Mouse (Mus musculus) frontal cortex, postnatal 36 days (tissue): ENCODE measurements around the gene Slc9a3r1.
A peak's percentile ranks its signal among the peaks of the same experiment; 100 is the strongest.

Experiments
- DNase-seq, 2 experiments: peaks; one replicate each; pipeline ENCODE4 v3.0.0; 2022; ENCODE audit warnings: low spot score in 2 of 2

Gene Slc9a3r1

DNA sequence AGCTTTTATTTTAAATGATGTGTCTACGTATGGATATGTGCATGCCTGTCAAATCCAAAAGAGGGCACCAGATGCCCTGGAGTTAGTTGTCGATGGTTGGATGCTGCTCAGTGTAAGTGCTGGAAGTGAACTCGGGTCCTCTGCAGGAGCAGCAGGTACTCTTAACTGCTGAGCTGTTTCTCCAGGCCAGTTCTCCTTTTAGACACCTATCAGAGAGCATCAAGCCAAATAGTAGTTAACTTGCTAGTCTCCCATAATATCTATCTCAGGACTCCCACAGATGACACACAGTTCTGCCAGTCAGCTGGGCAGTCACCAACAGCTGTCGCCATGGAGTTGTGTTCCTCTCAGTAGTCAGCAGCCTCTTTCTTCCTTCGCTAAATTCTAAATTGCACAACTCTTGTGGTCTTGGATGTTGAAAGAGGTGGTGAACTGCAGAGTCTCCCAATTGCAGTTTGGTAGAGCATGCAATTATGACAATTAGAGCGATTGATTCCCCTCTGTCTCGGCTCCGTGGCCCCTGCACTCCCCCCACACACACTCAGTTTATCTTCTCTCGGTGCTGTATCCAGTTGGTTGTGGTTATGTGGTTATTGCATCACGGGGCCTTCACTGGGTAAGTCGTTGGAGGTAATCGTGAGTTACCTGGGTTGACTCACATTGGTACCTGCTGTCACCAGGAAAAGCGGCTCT is 25.5 kb downstream of the Slc9a3r1 start:
- DNase-seq, result no peak

- DNase-seq, result no peak
Measured at GRCm38 (mm10) chr11:115189304-115189703, 26.2 kb downstream of the Slc9a3r1 start.

- no peak for DNase-seq
Measured at GRCm38 (mm10) chr11:115192180-115192579, 29.0 kb downstream of the Slc9a3r1 start.

DNA sequence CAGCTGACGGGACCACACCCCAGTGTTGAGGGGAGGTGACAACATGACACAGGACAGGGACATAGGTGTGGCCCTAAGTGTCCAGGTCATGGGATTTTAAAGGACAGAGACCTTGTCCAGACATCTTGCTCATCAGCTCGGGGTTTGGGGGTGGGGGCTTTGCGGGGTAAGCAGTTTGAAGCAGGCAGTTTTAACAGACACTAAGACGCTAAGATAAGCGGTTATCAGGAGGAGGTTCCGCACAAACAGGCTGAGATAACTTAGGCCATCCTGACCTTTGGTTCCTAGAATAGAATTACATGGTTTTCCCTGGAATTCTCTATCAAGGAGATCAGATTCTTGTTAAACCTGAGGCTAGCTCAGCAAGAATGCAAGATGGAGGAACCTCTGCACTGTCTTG is 31.6 kb downstream of the Slc9a3r1 start:
- DNase-seq, result no peak

DNA sequence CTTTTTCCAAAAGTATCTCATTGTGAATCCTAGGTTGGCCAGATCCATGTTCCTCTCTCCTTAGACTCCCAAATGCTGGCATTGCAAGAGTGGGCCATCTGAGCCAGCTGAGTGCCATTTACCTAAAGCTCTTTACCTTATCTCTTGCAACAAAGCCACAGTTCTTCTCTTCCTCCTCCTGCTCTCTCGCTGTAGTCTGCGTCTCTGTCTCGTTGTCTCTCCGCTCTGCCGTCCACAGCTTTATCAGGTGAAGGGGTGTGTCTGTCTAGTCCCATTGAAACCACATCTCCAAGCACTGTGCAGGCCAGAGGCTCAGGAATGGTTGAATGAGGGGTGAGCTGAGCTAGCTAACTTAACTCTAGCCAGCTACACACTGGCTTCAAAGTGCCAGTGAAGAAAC is 32.8 kb downstream of the Slc9a3r1 start:
- no peak for DNase-seq

DNA sequence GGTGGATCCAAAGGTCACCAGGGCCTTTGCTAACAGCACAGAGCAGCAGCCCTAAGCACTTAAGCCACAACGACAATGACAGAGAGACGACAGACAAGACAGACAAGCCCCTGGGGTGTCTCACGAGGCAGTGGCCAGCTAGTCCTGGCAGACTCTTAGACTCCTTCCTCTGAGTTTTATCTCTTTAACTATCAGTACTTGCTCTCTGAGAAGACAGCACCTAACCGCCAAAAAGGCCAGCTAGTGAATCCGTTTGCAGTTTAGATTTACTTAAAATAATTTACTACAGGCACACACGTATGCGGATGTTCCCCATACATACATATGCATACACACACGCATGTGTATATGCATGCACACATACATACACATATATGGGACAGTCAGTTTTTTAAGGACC is 34.4 kb downstream of the Slc9a3r1 start:
- DNase-seq, result no peak

GRCm38 (mm10) chr11:115198932-115199384 is 35.8 kb downstream of the Slc9a3r1 start:
- no peak for DNase-seq

- DNase-seq, result no peak
Measured at GRCm38 (mm10) chr11:115200520-115200919, 37.4 kb downstream of the Slc9a3r1 start.

DNA sequence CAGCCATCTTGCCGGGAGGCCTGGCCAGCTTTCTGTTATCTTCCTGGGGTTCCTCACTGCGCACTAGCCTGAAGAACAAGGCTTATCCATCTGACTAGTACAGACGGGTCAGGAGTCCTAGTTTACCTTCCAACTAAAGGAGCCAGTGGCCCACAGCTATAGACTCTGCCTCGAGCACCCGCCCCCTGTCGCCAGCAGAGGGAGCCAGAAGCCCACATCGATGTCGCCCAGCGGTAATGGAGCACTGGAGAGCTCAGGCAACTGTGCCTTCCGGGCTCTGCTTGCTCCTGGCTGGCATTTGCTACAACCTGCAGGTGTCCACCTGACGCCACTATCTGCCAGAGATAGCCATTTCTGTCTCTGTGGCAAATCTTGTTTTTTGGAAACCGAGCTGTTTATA is 39.2 kb downstream of the Slc9a3r1 start:
- peak; percentile 81 for DNase-seq

GRCm38 (mm10) chr11:115202756-115203155 is 39.6 kb downstream of the Slc9a3r1 start:
- DNase-seq, result no peak

- no peak for DNase-seq
Measured at GRCm38 (mm10) chr11:115208126-115208525, 45.0 kb downstream of the Slc9a3r1 start.

DNA sequence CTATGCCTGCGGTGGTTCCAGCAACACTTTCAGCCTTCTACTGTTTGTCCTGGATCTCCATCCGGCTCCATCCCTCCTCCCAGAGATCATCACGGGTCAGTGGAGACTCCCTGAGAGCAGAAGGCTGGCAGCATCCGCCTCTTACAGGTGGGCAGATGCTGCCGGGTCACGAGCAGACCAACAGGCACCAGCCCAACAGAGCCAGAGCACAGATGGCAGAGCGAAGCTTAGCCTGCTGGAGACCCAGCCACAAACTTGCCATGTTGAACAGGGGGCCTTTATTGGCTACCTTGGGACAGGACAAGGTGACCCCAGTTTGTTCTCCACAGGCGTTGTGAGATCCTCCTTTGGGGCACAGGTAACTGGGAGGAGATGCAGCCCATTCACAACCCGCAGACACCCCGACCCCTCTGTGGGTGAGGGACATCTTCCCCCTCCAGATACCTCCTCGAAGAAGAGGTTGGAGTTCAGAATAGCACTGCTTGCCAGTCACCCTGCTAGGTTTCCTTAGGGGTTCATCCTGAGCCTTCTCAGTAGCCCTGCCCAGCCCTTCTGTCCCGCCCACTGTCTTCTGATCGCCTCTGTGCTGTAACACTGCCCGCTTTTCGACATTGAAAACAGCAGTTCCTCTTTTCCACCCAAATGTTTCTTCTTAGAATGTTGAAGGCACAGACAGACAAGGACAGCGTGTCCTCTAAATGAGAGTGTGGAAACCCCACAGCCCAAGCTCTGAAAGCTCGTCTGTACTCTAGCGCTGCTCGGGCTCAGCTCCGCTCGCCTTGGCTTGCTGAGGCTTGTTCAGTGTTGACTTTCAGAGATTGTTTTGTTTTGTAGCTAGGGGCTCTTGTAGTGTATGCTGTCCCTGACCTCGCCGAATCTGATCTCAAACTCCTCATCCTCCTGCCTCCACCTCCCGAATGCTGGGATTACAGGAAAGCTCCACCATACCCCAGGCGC is 45.9 kb downstream of the Slc9a3r1 start:
- no peak for DNase-seq

DNA sequence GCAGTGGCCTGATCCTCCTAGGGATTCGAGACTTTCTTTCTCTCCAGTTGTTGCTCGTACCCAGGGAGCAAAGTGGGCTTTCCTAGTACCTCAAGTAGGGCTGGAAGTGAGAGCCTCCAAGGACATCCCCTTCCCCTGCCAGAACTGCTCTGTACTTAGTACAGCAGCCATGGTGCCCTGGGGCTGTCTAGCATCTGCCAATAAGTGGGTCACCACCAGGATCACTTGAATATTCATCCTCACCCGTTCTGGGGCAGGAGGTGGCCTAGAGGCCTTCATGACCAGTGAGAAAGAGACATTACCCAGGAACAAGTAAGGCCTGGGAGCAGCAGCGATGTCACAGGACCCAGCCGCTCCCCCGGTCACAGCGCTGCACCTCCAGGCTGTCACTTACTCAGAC is 46.8 kb downstream of the Slc9a3r1 start:
- DNase-seq, result no peak

DNA sequence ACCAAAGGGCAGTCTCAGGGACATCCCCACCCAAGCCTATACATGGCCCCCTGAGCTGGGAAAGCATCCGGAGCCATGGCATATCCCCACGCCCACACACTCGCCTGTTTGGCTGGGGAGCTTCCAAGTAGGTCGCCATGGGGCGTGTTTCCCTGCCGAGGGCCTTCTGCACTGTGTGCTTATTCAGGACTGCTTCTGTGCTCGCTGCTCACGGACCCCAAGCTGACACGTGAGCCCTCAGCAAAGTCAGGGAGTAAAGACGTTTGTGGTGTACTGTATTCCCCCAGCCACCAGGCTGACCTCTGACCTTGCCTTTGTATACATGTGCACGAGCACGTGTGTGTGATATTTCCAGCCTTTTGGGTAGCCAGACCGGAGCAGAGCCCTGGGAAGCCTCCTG is 49.0 kb downstream of the Slc9a3r1 start:
- DNase-seq, result peak in 1 of 2 experiments; percentile 45

- no peak for DNase-seq
Measured at GRCm38 (mm10) chr11:115215123-115215522, 52.0 kb downstream of the Slc9a3r1 start.

DNA sequence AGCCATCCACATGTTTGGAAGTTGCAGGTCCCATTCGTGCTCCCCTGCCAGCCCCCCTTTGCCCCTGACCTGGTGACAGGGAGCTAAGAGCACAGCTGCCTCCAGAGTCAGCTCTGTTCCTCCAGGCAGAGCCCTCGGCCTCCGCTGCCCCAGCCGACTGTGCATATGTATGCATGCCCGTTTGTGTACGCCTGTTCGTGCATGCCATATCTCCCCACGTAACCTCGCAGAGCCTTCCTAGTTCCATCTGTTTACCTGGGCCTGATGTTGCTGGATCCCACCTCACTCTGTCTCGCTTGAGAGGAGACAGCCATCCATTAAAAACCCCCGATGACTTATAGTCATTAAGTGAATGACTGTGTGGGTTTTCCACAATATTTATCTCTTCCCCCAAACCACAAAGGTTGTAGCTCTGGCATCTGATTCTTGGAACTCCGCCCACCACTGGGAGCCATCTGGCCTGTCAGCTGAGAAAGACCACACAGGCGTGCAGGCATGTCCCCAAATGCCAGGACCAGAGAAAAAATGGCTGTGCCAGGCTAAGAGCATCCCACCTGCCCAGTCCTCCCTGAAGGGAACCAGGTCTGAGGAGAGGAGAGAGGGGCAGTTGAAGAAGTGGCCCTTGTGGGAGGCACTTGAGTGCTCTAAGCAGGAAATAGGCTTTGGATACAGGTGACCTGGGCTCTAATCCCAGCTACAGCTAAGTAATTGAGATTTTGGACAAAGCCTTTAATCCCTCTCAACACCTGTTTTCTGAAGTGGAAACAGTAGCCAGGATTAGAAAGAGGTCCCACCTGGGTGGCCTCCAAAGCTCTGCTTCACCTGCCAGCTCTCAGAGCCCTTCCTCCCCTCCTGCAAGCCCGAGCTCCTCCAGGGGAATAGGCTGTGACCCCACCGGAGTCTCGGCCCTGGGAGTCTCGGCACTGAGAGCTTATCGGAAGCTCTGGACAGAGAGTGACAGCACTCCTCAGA is 54.6 kb downstream of the Slc9a3r1 start:
- no peak for DNase-seq

GRCm38 (mm10) chr11:115219263-115219662 is 56.1 kb downstream of the Slc9a3r1 start:
- no peak for DNase-seq

- no peak for DNase-seq
Measured at GRCm38 (mm10) chr11:115219685-115220084, 56.5 kb downstream of the Slc9a3r1 start.

DNA sequence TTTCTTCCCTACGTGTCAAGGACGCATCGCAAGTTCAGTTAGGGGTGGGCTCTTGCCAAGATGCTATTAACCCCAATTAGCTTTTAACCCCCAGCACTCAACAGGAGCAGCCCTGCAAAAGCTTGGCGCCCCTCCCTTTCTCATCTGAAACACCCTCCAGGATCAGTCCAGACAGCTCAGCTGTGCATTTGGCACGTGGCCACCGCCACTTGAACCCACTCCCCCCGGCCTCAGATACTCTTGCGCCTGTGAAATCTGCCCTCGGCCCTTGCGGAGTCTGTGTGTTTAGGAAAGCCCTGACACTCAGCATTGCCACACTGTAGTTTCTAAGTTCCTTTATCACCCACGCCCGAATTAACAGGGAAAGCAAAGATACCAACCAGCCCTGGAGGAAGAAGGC is 58.9 kb downstream of the Slc9a3r1 start:
- no peak for DNase-seq

DNA sequence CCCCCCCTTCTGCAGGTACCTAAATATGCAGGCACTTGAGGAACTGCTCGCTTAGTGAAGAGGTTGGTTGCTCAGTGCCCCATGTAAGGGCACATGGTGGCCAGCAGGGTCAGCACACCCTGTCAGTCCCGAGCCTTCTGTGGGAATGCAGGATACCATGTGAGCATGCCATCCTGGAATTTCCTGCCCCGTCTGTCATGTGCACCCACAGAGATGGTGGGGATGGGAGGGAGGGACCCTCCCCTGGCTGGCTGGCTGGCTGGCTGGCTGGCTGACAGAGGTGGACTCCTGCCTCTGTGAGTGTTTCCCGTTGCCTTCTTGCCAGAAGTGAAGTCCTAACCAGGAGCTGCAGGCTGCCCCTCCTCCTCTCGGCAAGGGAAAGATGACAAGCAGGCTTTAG is 59.4 kb downstream of the Slc9a3r1 start:
- DNase-seq, result no peak

GRCm38 (mm10) chr11:115223451-115223850 is 60.3 kb downstream of the Slc9a3r1 start:
- DNase-seq, result no peak

GRCm38 (mm10) chr11:115223877-115224276 is 60.7 kb downstream of the Slc9a3r1 start:
- no peak for DNase-seq
